Mouse (Mus musculus) lung, embryonic 15.5 days (tissue): Measurements from ENCODE around the gene Rpl14. TPM values are rescaled to one million over a fixed set of nuclear protein-coding genes. Genes with fewer than 3 reads are reported as not detected.
A peak's percentile ranks its signal among the peaks of the same experiment; 100 is the strongest.

Source experiments
- ATAC-seq: fragments of 200-750 bp; cut with Nextera tagmentation; 2 replicates; pipeline ENCODE4 v1.8.0; 2017; ENCODE audit warnings: moderate number of reproducible peaks, borderline replicate concordance; ENCODE audit not compliant: low FRiP score, low TSS enrichment; ENCODE audit errors: extremely low read depth
- H3K27ac ChIP-seq: fragments of 300-500 bp; sonication (generic); 2 replicates; pipeline ENCODE4 v1.5.1; 2015; ENCODE audit warnings: moderate library complexity, mild to moderate bottlenecking, inconsistent platforms
- H3K27me3 ChIP-seq: fragments of 300-500 bp; sonication (generic); 2 replicates; pipeline ENCODE4 v1.6.1; 2015; ENCODE audit warnings: inconsistent platforms
- H3K36me3 ChIP-seq: fragments of 300-500 bp; sonication (generic); 2 replicates; pipeline ENCODE4 v1.6.1; 2015; ENCODE audit warnings: inconsistent platforms
- H3K4me1 ChIP-seq: fragments of 300-500 bp; sonication (generic); 2 replicates; pipeline ENCODE4 v1.6.1; 2015; ENCODE audit warnings: inconsistent platforms
- H3K4me2 ChIP-seq: fragments of 300-500 bp; sonication (generic); 2 replicates; pipeline ENCODE4 v1.6.1; 2015; ENCODE audit warnings: inconsistent platforms, mild to moderate bottlenecking, moderate library complexity
- H3K4me3 ChIP-seq: fragments of 300-500 bp; sonication (generic); 2 replicates; pipeline ENCODE4 v1.5.1; 2015; ENCODE audit warnings: mild to moderate bottlenecking, inconsistent platforms
- H3K9ac ChIP-seq: fragments of 300-500 bp; sonication (generic); 2 replicates; pipeline ENCODE4 v1.6.1; 2015; ENCODE audit warnings: inconsistent platforms
- H3K9me3 ChIP-seq: fragments of 300-500 bp; sonication (generic); 2 replicates; pipeline ENCODE4 v1.6.1; 2016; ENCODE audit warnings: inconsistent platforms
- WGBS: fragments of 180-500 bp; shearing (Covaris S2); methylation state at CpG from one replicate; pipeline ENCODE4 v1.1.7; 2015; 5-methylcytosine and 5-hydroxymethylcytosine counted together
- polyA plus RNA-seq: library from polyadenylated mRNA; unstranded; fragments of >200 nt; fragmentation: Nextera tagmentation; extraction: Ambion mirVana; gene quantifications from 2 replicates; pipeline ENCODE4 v1.2.1, GENCODE M21; 2015

Rpl14 gene
- polyA plus RNA-seq, 1 experiment from 2014 or later, result 695 TPM

DNA sequence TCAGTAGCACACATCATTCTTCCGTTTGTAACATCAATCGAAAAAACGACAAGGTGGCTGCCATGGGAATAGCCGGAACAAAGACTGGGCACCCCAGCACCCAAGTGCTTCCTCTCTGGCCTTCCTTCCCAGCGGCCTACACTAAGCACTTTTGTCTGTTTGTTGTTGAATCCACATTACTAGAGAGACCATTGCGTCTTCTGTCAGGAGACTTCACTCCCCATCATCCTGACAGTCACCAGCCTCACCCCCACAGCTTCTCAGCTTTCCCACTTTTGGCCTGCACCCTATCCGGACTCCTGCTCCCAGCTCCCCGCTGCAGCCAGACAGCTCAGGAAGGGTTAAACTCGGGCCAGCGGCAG is 48.1 kb downstream of the Rpl14 start:
- H3K27ac ChIP-seq, result no peak overlapping the region
- H3K27me3 ChIP-seq, result 0 out of 2 replicates have a peak, but pooled peaks cover 5% of the 10 kb centered on the region
- H3K4me2 ChIP-seq, result peak overlapping the region; percentile 45
- no peak for ATAC-seq
- H3K4me3 ChIP-seq, result no peak overlapping the region
- no peaks in the 10 kb centered on the region for H3K9me3 ChIP-seq
- 0 out of 2 replicates have a peak, but pooled peaks cover 4% of the 10 kb centered on the region for H3K4me1 ChIP-seq
- no peak overlapping the region for H3K9ac ChIP-seq
- H3K36me3 ChIP-seq, result no peaks in the 10 kb centered on the region
- 15% methylated on average over 10 of the region's 10 CpGs for WGBS

DNA sequence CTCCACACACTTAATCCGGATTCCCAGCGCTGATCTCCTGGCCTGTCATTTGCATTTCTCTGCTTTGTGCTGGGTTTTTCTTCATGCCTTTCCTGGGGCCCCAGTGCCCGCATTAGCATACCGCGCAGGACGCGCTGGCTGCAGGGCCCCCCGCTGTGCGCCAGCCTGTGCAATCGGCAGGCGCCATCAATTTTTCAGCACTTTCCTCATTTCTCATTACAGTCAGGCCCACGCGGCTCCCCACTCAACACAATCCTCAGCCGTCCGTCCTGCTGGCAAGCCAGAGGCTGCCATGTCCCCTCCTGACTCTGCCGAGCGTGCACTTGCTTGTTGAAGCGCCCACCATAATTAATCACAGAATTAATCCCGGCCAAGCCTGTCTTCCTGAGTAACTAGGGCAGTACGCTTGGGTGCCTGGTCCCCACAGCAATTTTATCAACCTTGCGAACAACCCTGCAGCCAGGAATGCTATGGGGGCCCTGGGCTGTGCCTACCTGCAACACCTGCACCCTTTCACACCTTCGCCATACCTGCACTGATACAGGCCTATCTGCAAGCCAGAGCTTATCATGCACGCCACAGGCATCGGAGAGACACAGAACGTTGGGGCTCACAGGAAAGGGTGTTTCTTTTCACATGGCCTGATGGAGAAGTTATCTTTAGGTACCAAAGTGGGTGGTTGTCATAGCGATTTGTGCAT is 48.6 kb downstream of the Rpl14 start:
- no peaks in the 10 kb centered on the region for H3K9me3 ChIP-seq
- 0 out of 2 replicates have a peak, but pooled peaks cover 5% of the 10 kb centered on the region for H3K27me3 ChIP-seq
- no peaks in the 10 kb centered on the region for H3K36me3 ChIP-seq
- H3K4me2 ChIP-seq, result peak overlapping the region; percentile 45
- 14% methylated on average over 26 of the region's 26 CpGs for WGBS
- H3K9ac ChIP-seq, result no peak overlapping the region
- no peak overlapping the region for H3K27ac ChIP-seq
- H3K4me1 ChIP-seq, result 0 out of 2 replicates have a peak, but pooled peaks cover 4% of the 10 kb centered on the region
- H3K4me3 ChIP-seq, result no peak overlapping the region
- ATAC-seq, result no peak

GRCm38 (mm10) chr9:120620409-120620745 is 49.1 kb downstream of the Rpl14 start:
- Histone ChIP-seq H3K27me3 (0 out of 2 replicates have a peak, but pooled peaks cover 5% of the 10 kb centered on the region), H3K4me1 (0 out of 2 replicates have a peak, but pooled peaks cover 4% of the 10 kb centered on the region), H3K9me3 (no peaks in the 10 kb centered on the region), H3K4me2 (no peak overlapping the region), H3K36me3 (no peaks in the 10 kb centered on the region), H3K4me3 (no peak overlapping the region), H3K9ac (no peak overlapping the region), H3K27ac (no peak overlapping the region)
- WGBS, result 31% methylated on average over 4 of the region's 4 CpGs
- ATAC-seq, result no peak

Other genes starting within 250 kb of the Rpl14 start
- 166 and 172 TPM in 2 replicates for gene Eif1b, start 79.2 kb upstream of the Rpl14 start, polyA plus RNA-seq
- gene Entpd3, start 31.6 kb upstream of the Rpl14 start, polyA plus RNA-seq, result 10.3 and 10.6 TPM in 2 replicates